Mouse (Mus musculus) heart, postnatal 0 days (tissue): ENCODE data around the gene Plekha5.

ENCODE experiments used
- CTCF ChIP-seq: IDR thresholded peaks from 2 replicates; pipeline ENCODE4 v1.5.1; 2016; ENCODE audit warnings: antibody characterized with exemption, control low read depth, low read depth
- EP300 ChIP-seq: IDR thresholded peaks from 2 replicates; pipeline ENCODE4 v1.6.1; 2016; ENCODE audit warnings: antibody characterized with exemption, low read depth

DNA sequence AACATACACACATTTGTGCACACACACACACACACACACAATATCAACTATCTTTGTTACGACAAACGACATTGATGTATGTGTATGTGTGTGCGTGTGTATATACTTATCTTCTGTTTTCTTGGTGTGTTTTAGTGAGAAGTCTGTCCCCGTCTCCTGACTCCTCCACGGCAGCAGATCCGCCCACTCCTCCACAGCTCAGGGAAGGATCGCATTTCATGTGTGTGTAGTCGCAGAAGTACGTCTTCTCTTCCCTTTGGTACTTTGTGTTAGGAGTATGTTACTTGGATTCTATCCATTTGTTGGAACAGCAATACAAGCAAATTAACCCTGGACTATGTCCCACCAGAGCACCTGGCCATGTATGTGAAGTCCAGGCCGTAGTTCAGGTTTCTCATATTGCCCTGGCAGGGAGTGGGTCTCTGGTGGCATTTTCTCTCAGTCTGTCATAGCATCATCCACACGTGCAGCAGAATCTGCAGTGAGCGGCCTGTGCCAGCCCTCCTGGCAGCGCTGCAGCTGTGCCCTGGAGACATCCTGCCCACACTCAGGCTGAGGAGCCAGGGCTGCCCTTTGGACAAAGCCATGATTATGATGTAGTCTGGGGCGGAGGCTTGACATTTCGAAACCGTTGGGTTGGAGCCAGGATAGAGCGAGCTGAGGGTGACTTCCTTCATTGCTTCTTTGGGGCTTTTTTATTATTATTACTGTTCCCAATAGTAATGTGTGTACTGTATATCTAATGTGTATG lies 169.7 kb downstream of the Plekha5 start:
- TF ChIP-seq CTCF (no peak), EP300 (no peak)
